In the genomic region with DNA sequence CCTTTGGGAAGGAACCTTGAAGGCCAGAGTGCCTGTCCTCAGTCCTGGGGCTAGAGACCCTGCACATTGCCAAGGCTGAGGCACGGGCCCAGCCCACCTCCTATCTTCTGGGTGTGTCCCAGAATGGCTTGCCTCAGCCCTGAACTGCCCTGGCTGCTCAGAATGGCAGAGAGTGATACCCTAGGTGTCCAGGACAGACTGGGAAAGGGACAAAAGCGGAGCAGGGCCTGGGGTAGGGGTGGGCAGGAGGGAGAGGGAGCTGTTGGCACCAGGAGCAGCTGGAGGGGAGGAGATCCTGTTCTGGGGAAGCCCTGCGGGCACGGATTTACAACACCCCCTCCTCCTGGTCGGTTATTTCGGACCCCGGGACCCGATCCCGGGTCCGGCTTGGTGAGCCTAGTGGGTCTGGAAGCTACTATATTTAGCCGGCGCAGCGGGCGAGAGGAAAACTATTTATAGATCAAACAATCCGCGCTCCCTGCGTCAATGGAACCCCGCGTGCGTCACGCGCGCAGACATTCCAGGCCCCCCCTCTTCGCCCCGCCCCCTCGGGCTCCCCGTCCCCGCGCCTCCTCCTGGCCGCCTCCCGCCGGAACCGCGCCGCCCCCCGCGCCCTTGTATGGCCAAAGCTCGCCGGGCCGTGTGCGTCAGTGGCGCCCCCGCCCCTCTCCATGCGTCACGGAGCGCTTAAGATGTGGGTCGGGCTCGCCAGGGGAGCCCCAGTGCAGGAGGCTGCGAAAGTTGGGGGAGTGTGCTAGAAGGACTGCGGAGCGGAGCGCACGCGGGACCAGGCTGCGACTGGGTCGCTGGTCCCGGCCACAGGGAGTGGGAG, we compare ENCODE assay signal across 8 mouse cellular contexts. TPM values are rescaled to one million over a fixed set of nuclear protein-coding genes. Genes with fewer than 3 reads are reported as not detected.
A peak's percentile ranks its signal among the peaks of the same experiment; 100 is the strongest.
DNase-seq lines count a peak whose midpoint lies in the region; ATAC-seq and TF ChIP-seq lines count a peak whose summit lies in the region.

No protein-coding gene starts in this region.

- H3K27me3 ChIP-seq in forebrain, embryonic 13.5 days, result peaks cover 36% of the 10 kb centered on the region
- peaks cover 14% of the 10 kb centered on the region; the same call in 1 of the 2 replicates for H3K27me3 ChIP-seq in liver, postnatal 0 days (ENCODE audit: insufficient read depth, low read length)
- H3K27me3 ChIP-seq in neural tube, embryonic 13.5 days, result peaks cover 48% of the 10 kb centered on the region

- ATAC-seq in forebrain, embryonic 13.5 days, result peak; percentile 83
- ATAC-seq in liver, postnatal 0 days, result peak; percentile 84
- peak; percentile 74 for ATAC-seq in neural tube, embryonic 13.5 days (ENCODE audit: low read depth)

- no peak; the same call in 1 of the 2 replicates for TF ChIP-seq EP300 in liver, postnatal 0 days (IDR thresholded peaks at IDR 0.05; ENCODE audit: low read depth)

- peak overlapping the region; percentile 63 for H3K9ac ChIP-seq in forebrain, embryonic 13.5 days
- peak overlapping the region; percentile 53 for H3K9ac ChIP-seq in liver, postnatal 0 days (replicated peaks)
- H3K9ac ChIP-seq in neural tube, embryonic 13.5 days, result peak overlapping the region; percentile 68

- intact Hi-C loops in heart, postnatal 10 days (cut with DNase I), result no loop called here

- WGBS in forebrain, embryonic 13.5 days, result under 1% methylated on average over 56 of the region's 57 CpGs
- 2% methylated on average over 52 of the region's 57 CpGs for WGBS in liver, postnatal 0 days (ENCODE audit: insufficient replicate concordance)
- under 1% methylated on average over 57 of the region's 57 CpGs for WGBS in neural tube, embryonic 13.5 days

- no peak overlapping the region for H3K27ac ChIP-seq in forebrain, embryonic 13.5 days
- peak overlapping the region; percentile 55 for H3K27ac ChIP-seq in liver, postnatal 0 days (ENCODE audit: low read depth)
- H3K27ac ChIP-seq in neural tube, embryonic 13.5 days (replicated peaks), result 0 out of 2 replicates have a peak overlapping the region, but pooled peaks have one; percentile 33

- TF ChIP-seq CTCF in liver, postnatal 0 days (IDR thresholded peaks at IDR 0.05; ENCODE audit: low read depth), result peak; percentile 20; the same call in 1 of the 2 replicates

- peak overlapping the region; percentile 91 for H3K4me2 ChIP-seq in forebrain, embryonic 13.5 days
- peak overlapping the region; percentile 81 for H3K4me2 ChIP-seq in liver, postnatal 0 days (ENCODE audit: low read depth, low read length)
- peak overlapping the region; percentile 83 for H3K4me2 ChIP-seq in neural tube, embryonic 13.5 days

- H3K4me1 ChIP-seq in forebrain, embryonic 13.5 days, result peaks cover 16% of the 10 kb centered on the region
- H3K4me1 ChIP-seq in liver, postnatal 0 days (ENCODE audit: insufficient read depth), result peaks cover 23% of the 10 kb centered on the region
- H3K4me1 ChIP-seq in neural tube, embryonic 13.5 days (replicated peaks), result peaks cover 21% of the 10 kb centered on the region

- peak overlapping the region; percentile 51 for H3K4me3 ChIP-seq in forebrain, embryonic 13.5 days
- peak overlapping the region; percentile 56 for H3K4me3 ChIP-seq in liver, postnatal 0 days (ENCODE audit: low read depth, low read length)
- H3K4me3 ChIP-seq in neural tube, embryonic 13.5 days, result peak overlapping the region; percentile 46

- no peaks in the 10 kb centered on the region for H3K9me3 ChIP-seq in forebrain, embryonic 13.5 days (replicated peaks)
- no peaks in the 10 kb centered on the region for H3K9me3 ChIP-seq in liver, postnatal 0 days (ENCODE audit: low read length)
- H3K9me3 ChIP-seq in neural tube, embryonic 13.5 days, result no peaks in the 10 kb centered on the region

- H3K36me3 ChIP-seq in forebrain, embryonic 13.5 days (ENCODE audit: poor library complexity, severe bottlenecking), result peaks cover 6% of the 10 kb centered on the region
- H3K36me3 ChIP-seq in liver, postnatal 0 days (replicated peaks; ENCODE audit: insufficient read depth, low read length), result peaks cover 6% of the 10 kb centered on the region; the same call in 1 of the 2 replicates
- H3K36me3 ChIP-seq in neural tube, embryonic 13.5 days, result peaks cover 13% of the 10 kb centered on the region

- DNase-seq in A20 (ENCODE audit: low read depth, low spot score), result peak; percentile 83
- DNase-seq in brain, embryonic 18.5 days (ENCODE audit: low read depth, low spot score), result peak; percentile 37
- peak; percentile 96 to 98 for DNase-seq in heart, postnatal 10 days
- peak; percentile 92 for DNase-seq in layer of hippocampus, adult 11-12 months (ENCODE audit: low spot score)
- DNase-seq in liver, postnatal 0 days, result peak; percentile 89
- DNase-seq in telencephalon, adult 2 months (ENCODE audit: low read depth, low spot score), result peak; percentile 85

RNA-seq across cellular contexts. Expression of gene Nr4a1, which starts 12.3 kb away (rescaled TPM):
- 2.4 and 2.9 TPM in 2 replicates for polyA plus RNA-seq in forebrain, embryonic 13.5 days (2015; fragmentation: Nextera tagmentation; extraction: Ambion mirVana)
- total RNA-seq in heart, postnatal 10 days (2021), result 10 to 100 TPM; 16.8 to 20.4 TPM
- polyA plus RNA-seq in liver, postnatal 0 days (2015; fragmentation: Nextera tagmentation; extraction: Ambion mirVana), result 0.96 and 1.1 TPM in 2 replicates
- 6.4 and 7.6 TPM in 2 replicates for polyA plus RNA-seq in neural tube, embryonic 13.5 days (2015; fragmentation: Nextera tagmentation; extraction: Ambion mirVana)

RNA-seq across cellular contexts. Expression of gene Atg101, which starts 17.7 kb away (rescaled TPM):
- polyA plus RNA-seq in forebrain, embryonic 13.5 days (2015; fragmentation: Nextera tagmentation; extraction: Ambion mirVana), result 81.6 and 85.1 TPM in 2 replicates
- total RNA-seq in heart, postnatal 10 days (2021), result 10 to 100 TPM; 24.1 to 28.2 TPM
- polyA plus RNA-seq in liver, postnatal 0 days (2015; fragmentation: Nextera tagmentation; extraction: Ambion mirVana), result 33.8 and 34.4 TPM in 2 replicates
- polyA plus RNA-seq in neural tube, embryonic 13.5 days (2015; fragmentation: Nextera tagmentation; extraction: Ambion mirVana), result 77.9 and 84.7 TPM in 2 replicates

RNA-seq across cellular contexts. Expression of gene 6030408B16Rik, which starts 26.7 kb away (rescaled TPM):
- 0.23 and 0.25 TPM in 2 replicates for polyA plus RNA-seq in forebrain, embryonic 13.5 days (2015; fragmentation: Nextera tagmentation; extraction: Ambion mirVana)
- 1 to 10 TPM; 2.3 to 3.6 TPM for total RNA-seq in heart, postnatal 10 days (2021)
- 0.36 and 0.45 TPM in 2 replicates for polyA plus RNA-seq in liver, postnatal 0 days (2015; fragmentation: Nextera tagmentation; extraction: Ambion mirVana)
- 0.43 and 0.60 TPM in 2 replicates for polyA plus RNA-seq in neural tube, embryonic 13.5 days (2015; fragmentation: Nextera tagmentation; extraction: Ambion mirVana)

RNA-seq across cellular contexts. Expression of gene Grasp, which starts 42.4 kb away (rescaled TPM):
- polyA plus RNA-seq in forebrain, embryonic 13.5 days (2015; fragmentation: Nextera tagmentation; extraction: Ambion mirVana), result 1.3 and 1.5 TPM in 2 replicates
- total RNA-seq in heart, postnatal 10 days (2021), result 10 to 100 TPM; 14.9 to 18.0 TPM
- polyA plus RNA-seq in liver, postnatal 0 days (2015; fragmentation: Nextera tagmentation; extraction: Ambion mirVana), result 0.35 and 0.54 TPM in 2 replicates
- 4.4 and 4.8 TPM in 2 replicates for polyA plus RNA-seq in neural tube, embryonic 13.5 days (2015; fragmentation: Nextera tagmentation; extraction: Ambion mirVana)

Comparison
In these comparisons a context has a peak if more than half of its experiments do, and no peak if none do; other contexts are left out.
1. DNase-seq: peak in every context shown above with its lines; median percentile 97 in heart, postnatal 10 days; 92 in layer of hippocampus, adult 11-12 months; 89 in liver, postnatal 0 days; 85 in telencephalon, adult 2 months; 83 in A20; 37 in brain, embryonic 18.5 days.